Mouse (Mus musculus) heart, postnatal 0 days (tissue): Measurements from ENCODE around the gene Zfp961. TPM values are rescaled to one million over a fixed set of nuclear protein-coding genes. Genes with fewer than 3 reads are reported as not detected.
A peak's percentile ranks its signal among the peaks of the same experiment; 100 is the strongest.
"Not testable (repeated sequence)": the region's sequence is repeated elsewhere in the genome, so short reads cannot be mapped to it uniquely, and the experiment has no call there.

ENCODE experiments used
- ATAC-seq: fragments of 200-750 bp; cut with Nextera tagmentation; 2 replicates; pipeline ENCODE4 v1.8.0; 2017; ENCODE audit warnings: low read depth, moderate number of reproducible peaks, moderate library complexity; ENCODE audit not compliant: insufficient read depth
- DNase-seq: peaks from one replicate; pipeline ENCODE4 v3.0.0-alpha.2; 2016; ENCODE audit warnings: low spot score
- H3K27ac ChIP-seq: fragments of 300-500 bp; sonication (generic); 2 replicates; pipeline ENCODE4 v1.5.1; 2014; ENCODE audit warnings: low read depth, mild to moderate bottlenecking
- H3K27me3 ChIP-seq: fragments of 300-500 bp; sonication (generic); 2 replicates; pipeline ENCODE4 v1.6.1; 2014; ENCODE audit warnings: low read length, mixed read lengths; ENCODE audit not compliant: control insufficient read depth, insufficient read depth
- H3K36me3 ChIP-seq: fragments of 300-500 bp; sonication (generic); replicated peaks from 2 replicates; pipeline ENCODE4 v1.6.1; 2014; ENCODE audit warnings: low read length, mixed read lengths; ENCODE audit not compliant: control insufficient read depth, insufficient read depth
- H3K4me1 ChIP-seq: fragments of 300-500 bp; sonication (generic); 2 replicates; pipeline ENCODE4 v1.6.1; 2014; ENCODE audit warnings: antibody characterized with exemption; ENCODE audit not compliant: control insufficient read depth, insufficient read depth
- H3K4me2 ChIP-seq: fragments of 300-500 bp; sonication (generic); 2 replicates; pipeline ENCODE4 v1.6.1; 2014; ENCODE audit warnings: low read depth, mild to moderate bottlenecking, low read length, moderate library complexity
- H3K4me3 ChIP-seq: fragments of 300-500 bp; sonication (generic); 2 replicates; pipeline ENCODE4 v1.5.1; 2014; ENCODE audit warnings: low read depth, low read length
- H3K9ac ChIP-seq: fragments of 300-500 bp; sonication (generic); replicated peaks from 2 replicates; pipeline ENCODE4 v1.6.1; 2014; ENCODE audit warnings: low read depth, low read length, mixed read lengths
- H3K9me3 ChIP-seq: fragments of 300-500 bp; sonication (generic); replicated peaks from 2 replicates; pipeline ENCODE4 v1.6.1; 2016; ENCODE audit warnings: low read length; ENCODE audit not compliant: control insufficient read depth
- CTCF ChIP-seq: IDR thresholded peaks from 2 replicates; pipeline ENCODE4 v1.5.1; 2016; ENCODE audit warnings: antibody characterized with exemption, control low read depth, low read depth
- EP300 ChIP-seq: IDR thresholded peaks from 2 replicates; pipeline ENCODE4 v1.6.1; 2016; ENCODE audit warnings: antibody characterized with exemption, low read depth
- WGBS: fragments of 180-500 bp; shearing (Covaris S2); extraction: QIAGEN DNeasy Blood & Tissue Kit; methylation state at CpG from one replicate; pipeline ENCODE4 v1.1.7; 2014; 5-methylcytosine and 5-hydroxymethylcytosine counted together
- polyA plus RNA-seq: library from polyadenylated mRNA; unstranded; fragments of >200 nt; fragmentation: Nextera tagmentation; extraction: Ambion mirVana; gene quantifications from 2 replicates; pipeline ENCODE4 v1.2.1, GENCODE M21; 2015
- total RNA-seq: library from RNA; depleted of rRNA; stranded (reverse); fragments of >200 nt; gene quantifications from 2 replicates; pipeline ENCODE4 v1.2.3, GENCODE M21; 2014; ENCODE audit warnings: low replicate concordance

Zfp961 gene
- total and polyA plus RNA-seq, 2 experiments from 2014 or later = 8.0 to 21.6 TPM

DNA sequence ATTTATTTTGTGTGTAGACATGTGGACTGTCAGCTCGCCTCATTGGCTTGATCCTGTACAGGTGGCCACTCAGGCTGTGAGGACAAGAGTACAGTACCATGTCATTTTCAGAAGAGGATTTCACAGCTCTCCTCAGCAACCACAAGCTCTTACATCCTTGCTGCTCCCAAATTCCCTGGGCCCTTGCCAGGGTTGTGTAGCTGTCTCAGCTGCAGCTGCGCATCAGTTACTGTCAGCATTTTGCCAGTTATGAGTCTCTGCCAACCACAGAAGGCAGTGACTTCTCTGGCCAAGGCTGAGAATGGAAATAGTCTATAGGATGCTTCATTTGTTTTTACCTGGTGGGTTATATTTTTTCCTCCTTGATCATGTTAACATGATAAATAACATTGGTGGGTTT, 67.3 kb downstream of the Zfp961 start:
- Histone ChIP-seq H3K4me1 (no peaks in the 10 kb centered on the region), H3K27me3 (no peaks in the 10 kb centered on the region), H3K9ac (no peak overlapping the region), H3K36me3 (no peaks in the 10 kb centered on the region), H3K4me2 (no peak overlapping the region), H3K27ac (no peak overlapping the region), H3K4me3 (no peak overlapping the region), H3K9me3 (no peaks in the 10 kb centered on the region)
- DNase-seq (no peak), ATAC-seq (no peak)
- WGBS = 64% methylated on average over 2 of the region's 2 CpGs
- TF ChIP-seq EP300 = no peak
- no peak for TF ChIP-seq CTCF

DNA sequence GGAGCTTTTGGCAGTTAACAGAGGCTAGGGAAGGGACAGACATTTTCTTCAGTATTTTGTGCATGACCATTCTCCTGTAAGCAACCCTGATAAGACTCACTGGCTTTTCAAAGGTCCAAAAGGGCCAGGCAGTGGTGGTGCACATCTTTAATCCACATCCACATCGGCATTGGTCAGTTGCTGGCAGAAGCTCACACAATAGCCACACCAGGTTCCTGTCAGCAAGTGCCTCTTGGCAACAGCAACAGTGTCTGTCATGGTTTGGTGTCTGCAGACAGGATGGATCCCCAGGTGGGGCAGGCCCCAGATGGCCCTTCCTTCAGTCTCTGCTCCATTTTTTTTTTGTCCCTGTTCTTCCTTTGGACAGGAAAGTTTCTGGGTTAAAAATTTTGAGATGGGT, 68.2 kb downstream of the Zfp961 start:
- not testable (repeated sequence) for ATAC-seq, H3K9me3 ChIP-seq, H3K9ac ChIP-seq, H3K36me3 ChIP-seq, H3K4me3 ChIP-seq, H3K27me3 ChIP-seq, H3K27ac ChIP-seq, H3K4me1 ChIP-seq, DNase-seq, H3K4me2 ChIP-seq
- WGBS = 67% methylated on average over 1 of the region's 1 CpGs

DNA sequence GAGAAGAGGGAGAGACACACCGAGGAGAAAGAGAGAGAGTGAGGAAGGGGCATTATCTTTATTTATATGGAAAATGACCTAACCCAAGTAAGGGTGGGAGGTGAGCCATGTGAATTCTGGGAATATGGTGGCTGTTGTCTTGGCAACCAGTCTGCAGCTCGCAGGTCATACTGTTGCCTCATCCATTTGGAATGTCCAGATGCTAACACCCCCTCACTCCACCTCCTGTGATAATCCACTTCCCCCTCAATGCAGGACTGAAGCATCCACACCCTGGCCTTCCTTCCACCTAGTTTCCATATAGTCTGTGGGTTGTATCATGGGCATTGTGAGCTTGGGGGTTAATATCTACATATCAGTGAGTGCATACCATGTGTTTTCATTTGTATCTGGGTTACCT, 69.0 kb downstream of the Zfp961 start:
- no peak for TF ChIP-seq EP300
- Histone ChIP-seq H3K4me1 (no peaks in the 10 kb centered on the region), H3K9me3 (no peaks in the 10 kb centered on the region), H3K9ac (no peak overlapping the region), H3K4me3 (no peak overlapping the region), H3K27me3 (no peaks in the 10 kb centered on the region), H3K4me2 (no peak overlapping the region), H3K36me3 (no peaks in the 10 kb centered on the region), H3K27ac (no peak overlapping the region)
- ATAC-seq (no peak), DNase-seq (no peak)
- WGBS = 47% methylated on average over 2 of the region's 2 CpGs

DNA sequence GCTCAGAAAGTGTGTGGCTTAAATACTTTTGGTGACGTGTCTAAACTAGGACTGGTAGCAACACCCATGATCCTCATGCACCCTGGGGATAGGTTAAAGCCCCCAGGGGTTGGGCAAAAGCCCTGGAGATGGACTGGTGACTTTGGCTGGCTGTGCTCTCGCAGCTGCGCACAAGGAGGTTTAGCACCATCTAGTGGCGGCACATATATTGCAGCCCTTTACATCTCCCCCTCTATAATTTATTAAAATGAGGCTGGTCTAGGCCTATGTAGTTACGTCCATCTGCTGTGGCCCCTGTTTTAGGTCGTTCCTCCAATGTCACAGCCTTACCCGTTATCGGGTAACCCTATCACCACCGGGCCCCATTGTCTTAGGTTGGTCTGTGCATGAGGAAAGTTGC, 74.0 kb downstream of the Zfp961 start:
- not testable (repeated sequence) for H3K4me3 ChIP-seq, H3K27me3 ChIP-seq, DNase-seq, H3K9ac ChIP-seq, H3K4me1 ChIP-seq, H3K9me3 ChIP-seq, H3K36me3 ChIP-seq, H3K4me2 ChIP-seq, H3K27ac ChIP-seq, ATAC-seq
- 13% methylated on average over 4 of the region's 9 CpGs for WGBS

DNA sequence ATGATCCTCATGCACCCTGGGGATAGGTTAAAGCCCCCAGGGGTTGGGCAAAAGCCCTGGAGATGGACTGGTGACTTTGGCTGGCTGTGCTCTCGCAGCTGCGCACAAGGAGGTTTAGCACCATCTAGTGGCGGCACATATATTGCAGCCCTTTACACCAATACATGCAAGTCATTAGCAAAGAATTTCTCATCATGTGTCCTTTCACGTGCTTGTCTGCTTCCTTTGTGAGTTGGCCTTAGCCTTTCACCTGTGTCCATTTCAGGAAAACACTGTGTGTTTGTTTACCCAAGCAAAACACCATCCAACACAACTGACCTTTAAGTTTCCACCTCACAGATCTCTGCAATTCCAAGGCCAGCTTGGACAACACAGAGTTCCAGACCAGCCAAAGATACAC, 82.1 kb downstream of the Zfp961 start:
- H3K27me3 ChIP-seq, H3K9ac ChIP-seq, H3K27ac ChIP-seq, H3K9me3 ChIP-seq, H3K4me3 ChIP-seq, H3K4me1 ChIP-seq, H3K4me2 ChIP-seq, H3K36me3 ChIP-seq, ATAC-seq: not testable (repeated sequence)
- 17% methylated on average over 4 of the region's 4 CpGs for WGBS
- peak; percentile 34; the same call in 1 of the 2 replicates for TF ChIP-seq CTCF
- DNase-seq = peak; percentile 9

DNA sequence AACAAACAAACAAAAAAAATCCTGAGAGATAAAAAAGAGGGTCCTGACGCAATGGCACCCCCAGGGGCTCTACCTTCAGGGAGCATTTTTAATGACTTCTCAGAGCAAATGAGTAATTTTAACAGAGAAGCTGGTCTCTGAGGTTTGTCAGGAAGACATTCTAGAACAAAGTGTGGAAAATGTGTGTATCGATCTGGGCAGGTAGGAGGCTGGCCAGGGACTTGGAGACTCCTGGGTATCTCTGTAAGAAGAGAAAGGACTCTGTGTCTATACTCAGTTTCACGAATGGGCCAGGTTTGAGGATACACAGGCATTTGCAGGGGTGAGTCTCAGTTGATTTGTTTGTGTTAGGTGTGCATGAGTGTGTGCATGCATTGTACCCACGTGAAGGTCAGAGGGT, 90.1 kb downstream of the Zfp961 start, which contains the start of gene Olfr372:
Gene Olfr372 (plus strand): TSS at position 301 of the 400 bp plus-strand sequence.
- not testable (repeated sequence) for H3K4me1 ChIP-seq, H3K9ac ChIP-seq, H3K36me3 ChIP-seq, H3K4me2 ChIP-seq, H3K9me3 ChIP-seq, H3K27ac ChIP-seq, DNase-seq, ATAC-seq, H3K27me3 ChIP-seq, H3K4me3 ChIP-seq
- WGBS = 60% methylated on average over 4 of the region's 4 CpGs
